Mouse (Mus musculus) thymus, postnatal 10 days (tissue): ENCODE results near the gene Acot9.
A peak's percentile ranks its signal among the peaks of the same experiment; 100 is the strongest.

Source experiments
- DNase-seq, 2 experiments: peaks; one replicate each; pipeline ENCODE4 v3.0.0; 2021; ENCODE audit warnings: low spot score in 2 of 2

Acot9 gene

DNA sequence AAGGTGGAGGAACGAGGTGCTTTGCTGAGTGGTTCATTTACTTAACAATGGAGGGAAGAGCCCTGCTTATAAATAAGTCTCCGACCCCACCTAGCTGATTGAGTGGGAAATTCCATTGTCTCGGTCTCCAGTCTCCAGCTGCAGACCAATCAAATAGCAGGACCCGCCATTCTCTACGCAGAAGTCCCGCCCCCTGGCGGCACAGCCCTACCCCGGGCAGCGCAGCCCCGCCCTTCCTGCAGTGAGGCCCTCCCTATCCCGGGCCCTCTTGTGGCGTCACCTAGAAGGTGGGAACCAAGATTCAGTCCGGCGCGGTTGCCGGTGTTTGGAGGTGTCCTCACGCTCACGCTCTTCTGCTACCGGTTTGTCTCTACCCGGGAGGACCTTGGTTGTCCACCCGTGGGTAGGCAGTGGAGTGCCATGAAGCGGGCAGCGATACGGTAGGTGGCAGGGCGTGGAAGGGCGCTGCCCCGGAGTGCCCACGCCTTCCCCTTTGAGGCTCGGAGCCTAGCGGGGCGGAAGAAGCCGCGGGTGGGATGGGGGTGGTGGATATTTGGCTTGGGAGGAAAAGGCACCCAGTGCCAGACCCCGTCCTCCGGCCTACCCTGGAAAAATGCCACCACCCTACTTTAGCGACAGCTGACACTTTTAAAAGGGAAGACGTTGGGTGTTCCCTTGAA is at the start of gene Acot9:
TSS of gene Acot9 (plus strand) at position 209 of the 680 bp plus-strand sequence.
- peak; percentile 88 for DNase-seq

DNA sequence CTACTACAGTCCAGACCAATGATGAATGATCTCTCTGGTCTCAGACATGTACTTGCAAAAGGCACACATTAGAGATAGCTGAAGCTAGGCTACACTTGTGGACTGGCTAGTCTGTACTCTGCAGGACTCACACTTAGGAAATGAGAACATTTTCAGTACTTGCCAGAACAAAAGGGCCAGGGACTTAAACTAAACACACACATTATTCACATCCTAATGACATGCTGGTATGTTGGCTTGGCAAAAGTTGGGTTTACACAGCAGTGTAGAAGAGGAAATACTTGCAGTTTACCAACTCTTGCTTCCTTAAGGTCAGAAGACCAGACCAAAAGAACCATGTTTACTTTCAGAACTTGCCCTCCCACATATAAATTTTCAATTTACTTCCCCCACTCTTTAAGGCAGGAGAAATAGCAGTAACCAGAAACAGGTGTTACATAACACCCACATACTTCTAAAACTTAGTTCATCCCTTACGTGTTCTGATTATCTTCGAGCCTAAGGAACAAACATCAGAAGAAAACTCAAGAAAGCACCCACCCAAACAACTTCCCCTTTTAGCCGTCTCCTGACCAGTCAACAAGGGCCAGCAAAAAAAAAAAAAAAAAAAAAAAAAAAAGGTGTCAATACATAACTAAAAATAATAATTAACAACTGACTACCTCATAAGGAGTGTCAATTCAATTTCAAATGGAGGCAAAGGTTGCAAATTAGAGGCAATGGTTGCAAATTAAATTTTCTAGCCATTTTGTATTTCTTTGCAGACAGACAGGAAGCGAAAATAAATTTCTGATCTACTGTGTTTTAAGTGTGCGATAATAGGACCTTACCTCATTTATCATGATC is 47.7 kb upstream of the Acot9 start:
- DNase-seq: no peak

- peak; percentile 3 to 8 for DNase-seq
Measured at GRCm38 (mm10) chrX:155215501-155216248, 46.6 kb upstream of the Acot9 start.

- DNase-seq: peak; percentile 80 to 84
Measured at GRCm38 (mm10) chrX:155216271-155216670, 46.0 kb upstream of the Acot9 start, which contains the start of gene Sat1. Sat1 (minus strand) TSS chrX:155216449.

DNA sequence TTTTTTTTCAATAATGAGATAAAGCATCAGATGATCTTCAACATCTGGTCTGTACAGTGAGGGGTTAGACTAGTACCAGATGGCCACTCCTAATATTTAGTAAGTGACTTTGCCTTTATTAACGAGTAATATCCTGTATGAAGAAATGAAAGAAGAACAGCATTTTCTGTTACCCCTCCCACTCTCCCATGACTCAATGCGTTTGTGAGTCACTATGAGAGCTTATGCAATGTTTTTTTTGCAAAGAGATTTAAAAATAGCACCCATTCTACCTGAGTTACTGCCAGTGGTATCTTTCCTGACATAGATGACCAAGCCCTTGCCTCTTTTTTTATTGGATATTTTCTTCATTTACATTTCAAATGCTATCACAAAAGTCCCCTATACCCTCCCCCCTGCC is 44.0 kb upstream of the Acot9 start:
- no peak for DNase-seq

GRCm38 (mm10) chrX:155256856-155257255 is 5.4 kb upstream of the Acot9 start:
- DNase-seq: no peak

DNA sequence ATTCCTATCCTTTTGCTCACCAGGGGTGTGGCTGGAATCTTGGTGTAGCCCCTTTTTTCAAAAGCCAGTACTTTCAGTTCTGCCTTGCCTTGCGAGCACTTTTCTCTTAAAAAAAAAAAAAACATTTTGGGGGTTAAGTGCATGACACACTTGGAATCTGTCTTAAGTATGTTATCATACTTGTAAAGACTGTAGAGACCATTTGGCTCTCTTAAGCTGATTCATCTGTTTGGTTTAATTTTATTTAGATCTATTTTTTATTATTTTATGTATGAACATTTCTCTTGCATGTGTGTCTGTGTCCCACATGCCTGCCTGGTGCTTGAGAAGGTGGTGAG is 641 bp downstream of the Acot9 start:
- DNase-seq: no peak

DNA sequence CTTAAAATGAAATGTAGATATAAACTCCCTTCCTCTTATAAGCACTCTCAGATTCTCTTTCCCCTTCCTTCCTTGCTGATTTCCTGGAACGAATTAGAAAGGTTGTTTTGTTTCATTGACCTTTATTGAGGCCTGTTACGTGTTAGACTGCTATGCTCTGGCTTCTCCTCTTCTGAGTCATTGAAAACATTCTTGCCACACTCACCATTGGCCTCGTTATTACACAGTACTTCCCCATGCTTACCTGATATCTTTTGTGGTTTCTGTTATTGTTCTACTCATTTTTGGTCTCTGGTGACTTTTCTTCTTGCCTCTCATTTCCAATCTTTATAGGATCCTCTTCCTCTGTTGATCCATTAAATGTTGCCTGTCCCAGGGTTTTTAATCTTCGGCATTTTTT is 16.2 kb downstream of the Acot9 start:
- DNase-seq: no peak

DNA sequence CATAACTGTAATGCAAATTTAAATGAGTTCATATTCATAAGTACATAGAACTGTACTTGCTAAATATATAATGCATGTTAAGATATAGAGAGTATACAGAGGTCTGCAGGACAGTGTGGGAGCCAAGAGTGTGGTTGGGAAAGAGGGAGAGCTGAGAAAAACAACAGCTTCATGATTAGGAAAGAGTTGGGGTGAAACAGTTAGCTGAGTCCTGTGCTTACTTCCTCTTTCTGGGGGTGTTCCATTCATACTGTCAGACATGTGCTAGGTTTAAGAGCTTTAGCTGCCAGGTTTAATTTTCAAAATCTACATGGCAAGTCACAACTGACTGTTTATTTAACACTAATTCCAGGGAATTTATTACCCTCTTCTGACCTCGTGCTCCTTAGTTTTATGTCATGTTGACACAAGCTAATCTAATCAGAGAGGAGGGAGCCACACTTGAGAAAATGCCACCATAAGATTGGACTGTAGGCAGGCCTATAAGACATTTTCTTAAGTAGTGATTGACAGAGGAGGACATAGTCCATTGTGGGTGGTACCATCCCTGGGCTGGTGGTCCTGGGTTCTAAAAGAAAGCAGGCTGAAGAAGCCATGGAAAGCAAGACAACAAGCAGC is 18.3 kb downstream of the Acot9 start:
- DNase-seq: no peak

DNA sequence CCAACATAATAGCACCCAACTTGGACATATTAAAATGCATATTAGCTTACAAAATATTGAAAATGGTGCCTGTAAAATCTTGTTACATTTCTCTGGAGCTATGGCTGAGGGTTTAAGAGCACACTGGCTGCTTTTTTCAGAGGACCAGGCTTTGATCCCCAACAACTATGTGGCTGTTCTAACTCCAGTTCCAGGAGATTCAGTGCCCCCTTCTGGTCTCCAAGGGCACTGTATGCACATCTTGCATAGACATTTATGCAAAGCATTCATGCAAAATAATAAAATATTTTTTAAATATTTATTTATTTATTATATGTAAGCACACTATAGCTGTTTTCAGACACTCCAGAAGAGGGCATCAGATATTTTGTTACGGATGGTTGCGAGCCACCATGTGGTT is 44.1 kb downstream of the Acot9 start:
- no peak for DNase-seq

GRCm38 (mm10) chrX:155318005-155318404 is 55.8 kb downstream of the Acot9 start:
- peak in 1 of 2 experiments; percentile 35 for DNase-seq

DNA sequence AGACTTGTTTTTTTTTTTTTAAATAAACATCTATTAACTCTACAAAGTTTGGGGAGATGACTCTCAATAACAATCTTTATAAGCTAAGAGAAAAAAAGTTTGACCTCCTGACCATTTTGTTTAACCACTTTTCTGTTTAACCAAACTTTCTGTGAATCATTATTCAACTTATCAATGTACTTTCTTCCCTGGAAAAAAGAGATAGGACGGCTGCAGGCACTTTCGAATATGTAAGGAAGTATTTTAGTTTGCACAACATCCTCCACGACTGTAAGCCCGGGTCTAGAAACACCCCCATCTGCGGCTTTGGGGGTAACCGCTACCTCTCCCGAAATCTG is 75.3 kb downstream of the Acot9 start:
- no peak for DNase-seq

GRCm38 (mm10) chrX:155337905-155338721 is 75.9 kb downstream of the Acot9 start:
- DNase-seq: peak; percentile 66 to 78

GRCm38 (mm10) chrX:155340654-155341053 is 78.4 kb downstream of the Acot9 start, which contains the start of gene Prdx4:
Prdx4 (minus strand) TSS chrX:155340754.
- no peak for DNase-seq

- DNase-seq: no peak
Measured at GRCm38 (mm10) chrX:155346249-155346648, 84.0 kb downstream of the Acot9 start.
